Mouse (Mus musculus): ENCODE results near the gene Ina. TPM values are rescaled to one million over a fixed set of nuclear protein-coding genes. Genes with fewer than 3 reads are reported as not detected.
"Not testable (repeated sequence)": the region's sequence is repeated elsewhere in the genome, so short reads cannot be mapped to it uniquely, and the experiment has no call there.

Ina gene
- polyA plus RNA-seq, 1 experiment from 2014 or later: 0.98 TPM

GRCm38 (mm10) chr19:46988231-46989087 lies 26.0 kb upstream of the Ina start:
- Histone ChIP-seq H3K4me3 (no peak overlapping the region), H3K9ac (no peak overlapping the region), H3K9me3 (no peaks in the 10 kb centered on the region), H3K27me3 (no peaks in the 10 kb centered on the region), H3K4me1 (peaks cover 13% of the 10 kb centered on the region), H3K36me3 (no peaks in the 10 kb centered on the region), H3K4me2 (replicated peaks) (no peak overlapping the region), H3K27ac (no peak overlapping the region)
- WGBS: 64% methylated on average over 16 of the region's 16 CpGs
- ATAC-seq (ENCODE audit: low FRiP score, low read depth): no peak

- Histone ChIP-seq H3K4me2 (replicated peaks) (no peak overlapping the region), H3K9me3 (no peaks in the 10 kb centered on the region), H3K4me3 (no peak overlapping the region), H3K27me3 (no peaks in the 10 kb centered on the region), H3K36me3 (no peaks in the 10 kb centered on the region), H3K4me1 (peaks cover 7% of the 10 kb centered on the region; the same call in 1 of the 2 replicates), H3K27ac (no peak overlapping the region), H3K9ac (no peak overlapping the region)
- WGBS: 60% methylated on average over 20 of the region's 20 CpGs
- ATAC-seq (ENCODE audit: low FRiP score, low read depth): no peak
These were observed 24.9 kb upstream of the Ina start for GRCm38 (mm10) chr19:46989479-46990152.

GRCm38 (mm10) chr19:46990153-46990518 lies 24.4 kb upstream of the Ina start:
- H3K9ac ChIP-seq: no peak overlapping the region
- H3K4me1 ChIP-seq: peaks cover 7% of the 10 kb centered on the region; the same call in 1 of the 2 replicates
- H3K4me2 ChIP-seq (replicated peaks): no peak overlapping the region
- no peaks in the 10 kb centered on the region for H3K9me3 ChIP-seq
- no peak for ATAC-seq (ENCODE audit: low FRiP score, low read depth)
- no peaks in the 10 kb centered on the region for H3K36me3 ChIP-seq
- no peak overlapping the region for H3K27ac ChIP-seq
- 76% methylated on average over 3 of the region's 3 CpGs for WGBS
- no peaks in the 10 kb centered on the region for H3K27me3 ChIP-seq
- H3K4me3 ChIP-seq: no peak overlapping the region

- not testable (repeated sequence) for H3K36me3 ChIP-seq; H3K4me2 ChIP-seq (replicated peaks); H3K9ac ChIP-seq; H3K27ac ChIP-seq; H3K4me3 ChIP-seq; ATAC-seq (ENCODE audit: low FRiP score, low read depth); H3K4me1 ChIP-seq; H3K9me3 ChIP-seq; H3K27me3 ChIP-seq
- WGBS: 80% methylated on average over 8 of the region's 8 CpGs
These were observed 23.9 kb upstream of the Ina start for GRCm38 (mm10) chr19:46990625-46991024.

GRCm38 (mm10) chr19:46991145-46991544 lies 23.4 kb upstream of the Ina start:
- Histone ChIP-seq H3K4me2 (replicated peaks) (no peak overlapping the region), H3K27ac (no peak overlapping the region), H3K36me3 (no peaks in the 10 kb centered on the region), H3K27me3 (no peaks in the 10 kb centered on the region), H3K9ac (no peak overlapping the region), H3K4me3 (no peak overlapping the region), H3K9me3 (no peaks in the 10 kb centered on the region), H3K4me1 (peaks cover 7% of the 10 kb centered on the region; the same call in 1 of the 2 replicates)
- ATAC-seq (ENCODE audit: low FRiP score, low read depth): no peak
- WGBS: 15% methylated on average over 5 of the region's 5 CpGs

- ATAC-seq (ENCODE audit: low FRiP score, low read depth); H3K4me2 ChIP-seq (replicated peaks); H3K4me1 ChIP-seq; H3K9ac ChIP-seq; H3K36me3 ChIP-seq; H3K4me3 ChIP-seq; H3K27me3 ChIP-seq; H3K27ac ChIP-seq; H3K9me3 ChIP-seq: not testable (repeated sequence)
- 67% methylated on average over 4 of the region's 4 CpGs for WGBS
These were observed 22.2 kb upstream of the Ina start for GRCm38 (mm10) chr19:46992329-46992728.

GRCm38 (mm10) chr19:46996095-46996494 lies 18.4 kb upstream of the Ina start:
- H3K4me2 ChIP-seq (replicated peaks): no peak overlapping the region
- 73% methylated on average over 9 of the region's 9 CpGs for WGBS
- H3K36me3 ChIP-seq: no peaks in the 10 kb centered on the region
- H3K4me3 ChIP-seq: no peak overlapping the region
- no peak overlapping the region for H3K27ac ChIP-seq
- ATAC-seq (ENCODE audit: low FRiP score, low read depth): no peak
- no peaks in the 10 kb centered on the region for H3K9me3 ChIP-seq
- no peaks in the 10 kb centered on the region for H3K4me1 ChIP-seq
- no peak overlapping the region for H3K9ac ChIP-seq
- no peaks in the 10 kb centered on the region for H3K27me3 ChIP-seq

GRCm38 (mm10) chr19:46998168-46998870 lies 16.2 kb upstream of the Ina start:
- H3K27ac ChIP-seq: no peak overlapping the region
- H3K9me3 ChIP-seq: no peaks in the 10 kb centered on the region
- 74% methylated on average over 8 of the region's 8 CpGs for WGBS
- no peaks in the 10 kb centered on the region for H3K36me3 ChIP-seq
- H3K9ac ChIP-seq: no peak overlapping the region
- no peak overlapping the region for H3K4me3 ChIP-seq
- no peak overlapping the region for H3K4me2 ChIP-seq (replicated peaks)
- H3K4me1 ChIP-seq: no peaks in the 10 kb centered on the region
- no peak for ATAC-seq (ENCODE audit: low FRiP score, low read depth)
- no peaks in the 10 kb centered on the region for H3K27me3 ChIP-seq

GRCm38 (mm10) chr19:46998953-46999352 lies 15.5 kb upstream of the Ina start:
- Histone ChIP-seq H3K9me3 (no peaks in the 10 kb centered on the region), H3K27ac (no peak overlapping the region), H3K4me3 (no peak overlapping the region), H3K36me3 (no peaks in the 10 kb centered on the region), H3K27me3 (no peaks in the 10 kb centered on the region), H3K4me1 (no peaks in the 10 kb centered on the region), H3K9ac (no peak overlapping the region), H3K4me2 (replicated peaks) (no peak overlapping the region)
- ATAC-seq (ENCODE audit: low FRiP score, low read depth): no peak
- 79% methylated on average over 4 of the region's 4 CpGs for WGBS

GRCm38 (mm10) chr19:46999753-47000152 lies 14.7 kb upstream of the Ina start:
- ATAC-seq (ENCODE audit: low FRiP score, low read depth): no peak
- Histone ChIP-seq H3K36me3 (no peaks in the 10 kb centered on the region), H3K27ac (no peak overlapping the region), H3K9ac (no peak overlapping the region), H3K9me3 (no peaks in the 10 kb centered on the region), H3K27me3 (no peaks in the 10 kb centered on the region), H3K4me2 (replicated peaks) (no peak overlapping the region), H3K4me1 (no peaks in the 10 kb centered on the region), H3K4me3 (no peak overlapping the region)
- 87% methylated on average over 6 of the region's 6 CpGs for WGBS

GRCm38 (mm10) chr19:47000357-47000756 lies 14.1 kb upstream of the Ina start:
- H3K27ac ChIP-seq; H3K9me3 ChIP-seq; H3K4me2 ChIP-seq (replicated peaks); H3K4me1 ChIP-seq; H3K4me3 ChIP-seq; H3K9ac ChIP-seq; ATAC-seq (ENCODE audit: low FRiP score, low read depth); H3K27me3 ChIP-seq; H3K36me3 ChIP-seq: not testable (repeated sequence)
- WGBS: 89% methylated on average over 3 of the region's 3 CpGs

Data from limb, embryonic 13.5 days (tissue).